Mouse (Mus musculus): Measurements from ENCODE around the gene Hand1. TPM values are rescaled to one million over a fixed set of nuclear protein-coding genes. Genes with fewer than 3 reads are reported as not detected.

The Hand1 gene
- polyA plus RNA-seq, 1 experiment from 2014 or later: 0.32 TPM

DNA sequence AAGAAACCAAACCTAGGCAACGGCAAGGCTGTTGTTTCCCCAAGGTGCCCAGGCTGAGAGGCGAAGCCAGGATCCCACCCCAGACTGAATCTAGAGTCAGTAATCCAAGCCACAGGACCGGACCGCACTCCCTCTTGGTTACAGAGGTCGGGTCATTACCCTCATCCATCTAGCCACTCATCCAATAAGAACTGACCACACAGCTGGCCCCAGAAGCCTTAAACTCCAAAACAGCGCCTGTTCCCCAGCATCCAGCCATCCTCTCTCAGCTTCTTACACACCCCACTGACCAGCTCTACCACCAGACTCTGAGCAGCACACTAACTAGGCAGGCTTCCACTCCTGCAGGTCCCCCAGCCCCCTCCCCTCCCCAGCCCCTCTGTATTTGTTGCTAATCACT is 37.5 kb downstream of the Hand1 start:
- peaks cover 1% of the 10 kb centered on the region for H3K4me1 ChIP-seq
- WGBS: 50% methylated on average over 6 of the region's 6 CpGs
- no peak overlapping the region for H3K4me3 ChIP-seq
- H3K36me3 ChIP-seq: no peaks in the 10 kb centered on the region
- no peaks in the 10 kb centered on the region for H3K27me3 ChIP-seq
- no peak overlapping the region for H3K9ac ChIP-seq
- no peaks in the 10 kb centered on the region for H3K9me3 ChIP-seq (replicated peaks)
- ATAC-seq (ENCODE audit: low FRiP score): no peak
- no peak overlapping the region for H3K27ac ChIP-seq
- H3K4me2 ChIP-seq (replicated peaks): no peak overlapping the region

- WGBS: 24% methylated on average over 21 of the region's 21 CpGs
Measured at GRCm38 (mm10) chr11:57790866-57791535, 41.6 kb downstream of the Hand1 start.

DNA sequence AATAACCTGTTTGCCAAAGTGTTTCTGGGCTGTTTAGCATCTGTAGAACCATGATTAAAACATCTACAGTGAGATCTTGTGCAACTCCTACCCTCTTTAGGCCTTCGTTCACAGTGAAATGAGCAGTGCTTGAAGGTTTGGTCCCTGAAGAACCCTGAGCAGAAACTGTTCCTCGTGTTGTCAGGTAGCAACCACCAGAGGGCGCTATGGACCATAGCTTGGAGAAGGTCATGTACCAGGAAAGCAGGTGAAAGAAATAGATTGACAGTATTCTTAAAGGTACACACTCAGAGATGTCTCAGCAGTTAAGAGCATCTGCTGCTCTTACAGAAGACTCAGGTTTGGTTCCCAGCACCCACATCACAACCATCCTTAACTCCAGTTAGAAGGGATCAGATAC is 44.7 kb downstream of the Hand1 start:
- Histone ChIP-seq H3K9me3 (replicated peaks) (no peaks in the 10 kb centered on the region), H3K9ac (no peak overlapping the region), H3K36me3 (no peaks in the 10 kb centered on the region), H3K27ac (no peak overlapping the region), H3K27me3 (no peaks in the 10 kb centered on the region), H3K4me2 (replicated peaks) (no peak overlapping the region), H3K4me1 (peaks cover 13% of the 10 kb centered on the region), H3K4me3 (no peak overlapping the region)
- WGBS: 35% methylated on average over 3 of the region's 3 CpGs
- ATAC-seq (ENCODE audit: low FRiP score): no peak

More at GRCm38 (mm10) chr11:57790866-57791535, 41.6 kb downstream of the Hand1 start:
- no peak for ATAC-seq (ENCODE audit: low FRiP score)
- H3K9ac ChIP-seq: no peak overlapping the region
- H3K36me3 ChIP-seq: no peaks in the 10 kb centered on the region
- no peak overlapping the region for H3K4me3 ChIP-seq
- no peak overlapping the region for H3K4me2 ChIP-seq (replicated peaks)
- no peak overlapping the region for H3K27ac ChIP-seq
- H3K27me3 ChIP-seq: no peaks in the 10 kb centered on the region
- peaks cover 13% of the 10 kb centered on the region for H3K4me1 ChIP-seq
- no peaks in the 10 kb centered on the region for H3K9me3 ChIP-seq (replicated peaks)

DNA sequence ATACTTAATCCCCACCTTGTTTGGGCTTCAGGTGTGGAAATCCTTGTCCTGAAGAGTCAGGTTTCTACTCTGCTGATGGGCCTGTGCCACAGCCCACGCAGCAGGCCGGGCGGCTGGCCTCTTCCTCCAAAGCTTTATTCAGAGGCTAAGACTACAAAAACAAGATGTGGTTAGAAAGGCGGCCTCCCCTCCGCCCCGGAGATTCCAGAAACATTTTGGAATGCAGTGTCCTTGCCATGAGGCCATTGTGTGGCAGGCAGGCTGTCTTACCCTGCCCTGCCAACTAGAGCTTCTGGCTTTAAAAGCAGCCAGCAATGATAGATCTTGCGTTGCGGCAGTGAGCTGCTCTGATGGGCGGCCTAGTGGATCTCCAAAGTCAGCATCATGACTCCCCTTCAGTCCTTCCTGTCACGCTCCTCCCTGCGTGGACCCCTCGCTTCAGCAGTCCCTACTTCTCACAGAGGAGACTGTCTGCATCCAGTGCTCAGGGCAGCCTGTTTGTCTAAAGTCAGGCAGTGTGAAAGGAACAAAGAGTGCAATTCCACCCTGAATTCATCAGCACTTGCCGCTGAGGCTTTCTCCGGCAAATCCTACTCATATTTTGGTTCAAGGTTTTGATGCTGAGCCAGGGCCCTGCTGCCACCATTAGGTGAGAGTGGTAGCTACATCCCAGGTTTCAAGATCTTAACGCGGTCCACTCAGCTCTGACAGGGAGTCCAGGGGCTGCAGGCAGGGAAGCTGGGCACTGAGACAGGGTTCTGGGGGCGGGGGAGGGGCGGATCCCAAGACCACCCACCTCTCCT is 45.8 kb downstream of the Hand1 start:
- Histone ChIP-seq H3K4me2 (replicated peaks) (0 out of 2 replicates have a peak overlapping the region, but pooled peaks have one; percentile 11), H3K9me3 (replicated peaks) (no peaks in the 10 kb centered on the region), H3K27ac (peak overlapping the region; percentile 68), H3K36me3 (0 out of 2 replicates have a peak, but pooled peaks cover 6% of the 10 kb centered on the region), H3K9ac (no peak overlapping the region), H3K4me1 (peaks cover 13% of the 10 kb centered on the region), H3K4me3 (no peak overlapping the region), H3K27me3 (no peaks in the 10 kb centered on the region)
- WGBS: 22% methylated on average over 18 of the region's 18 CpGs
- peak; percentile 68; the same call in 1 of the 2 replicates for ATAC-seq (ENCODE audit: low FRiP score)

DNA sequence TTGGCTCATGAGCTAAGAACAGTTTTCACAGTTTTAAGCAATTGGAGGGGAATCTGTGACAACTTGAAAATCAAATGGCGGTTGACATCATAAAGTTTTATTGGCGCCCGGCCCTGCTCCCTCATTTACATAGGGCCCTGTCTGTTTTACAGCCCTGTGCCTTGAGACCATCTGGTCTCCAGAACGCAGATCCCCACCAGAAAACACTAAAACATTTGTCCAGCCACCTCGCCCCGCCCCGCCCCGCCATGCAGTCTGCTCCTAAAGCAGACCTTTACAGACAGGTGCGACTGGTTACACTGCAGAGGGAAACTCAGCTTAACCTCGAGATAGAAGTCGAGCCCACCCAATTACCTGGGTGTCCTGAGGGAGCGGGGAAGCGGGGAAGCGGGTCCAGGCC is 52.8 kb downstream of the Hand1 start:
- Histone ChIP-seq H3K9me3 (replicated peaks) (no peaks in the 10 kb centered on the region), H3K9ac (no peak overlapping the region), H3K27ac (no peak overlapping the region), H3K27me3 (peaks cover 10% of the 10 kb centered on the region; the same call in 1 of the 2 replicates), H3K4me3 (no peak overlapping the region), H3K4me1 (peaks cover 24% of the 10 kb centered on the region), H3K36me3 (peaks cover 9% of the 10 kb centered on the region; the same call in 1 of the 2 replicates), H3K4me2 (replicated peaks) (no peak overlapping the region)
- 86% methylated on average over 14 of the region's 14 CpGs for WGBS
- ATAC-seq (ENCODE audit: low FRiP score): no peak

Other genes starting within 250 kb of the Hand1 start
- 31.1 and 31.4 TPM in 2 replicates for gene Galnt10, start 187.4 kb downstream of the Hand1 start, polyA plus RNA-seq (2016; fragmentation: Nextera tagmentation; extraction: Ambion mirVana)
- gene Sap30l, start 31.2 kb downstream of the Hand1 start, polyA plus RNA-seq (2016; fragmentation: Nextera tagmentation; extraction: Ambion mirVana): 18.6 and 20.8 TPM in 2 replicates
- 18.5 and 19.0 TPM in 2 replicates for gene Larp1, start 176.2 kb upstream of the Hand1 start, polyA plus RNA-seq (2016; fragmentation: Nextera tagmentation; extraction: Ambion mirVana)